Mouse (Mus musculus) cerebellum, postnatal 10 days (tissue): ENCODE measurements around the gene Impg2.
A peak's percentile ranks its signal among the peaks of the same experiment; 100 is the strongest.

ENCODE experiments used
- DNase-seq, 2 experiments: peaks; one replicate each; pipeline ENCODE4 v3.0.0; 2021; ENCODE audit warnings: mixed read lengths in 2 of 2

Gene Impg2

GRCm38 (mm10) chr16:56302996-56303395, 98.9 kb downstream of the Impg2 start:
- no peak for DNase-seq

GRCm38 (mm10) chr16:56304167-56304566, 100.1 kb downstream of the Impg2 start:
- no peak for DNase-seq

- DNase-seq: no peak
These were observed 103.5 kb downstream of the Impg2 start for GRCm38 (mm10) chr16:56307575-56307974.

GRCm38 (mm10) chr16:56311291-56311690, 107.2 kb downstream of the Impg2 start:
- DNase-seq: peak; percentile 60 to 70
